Mouse (Mus musculus): ENCODE measurements at regions not wholly inside any gene's neighbourhood (a gene's known extent, or its start where the extent isn't known, plus 50 kb on each side); places are given as distances from the start of the nearest gene placed in this dataset.

DNA sequence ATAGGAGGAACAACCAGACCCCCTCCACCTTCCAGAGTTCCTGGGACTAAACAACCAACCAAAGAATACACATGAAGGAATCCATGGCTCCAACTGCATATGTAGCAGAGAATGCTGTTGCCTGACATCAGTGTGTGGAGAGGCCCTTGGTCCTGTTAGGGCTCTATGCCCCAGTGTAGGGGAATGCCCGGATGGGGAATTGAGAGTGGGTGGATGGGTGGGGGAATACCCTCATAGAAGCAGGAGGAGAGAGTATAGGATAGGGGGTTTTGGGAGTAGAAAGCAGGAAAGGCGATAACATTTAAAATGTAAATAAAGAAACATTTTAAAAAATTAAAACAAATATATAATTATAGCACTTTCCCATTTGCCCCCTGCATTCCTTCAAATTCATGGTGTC, 995.0 kb downstream of the Tbl1xr1 start:
- Histone ChIP-seq H3K9me3 (ENCODE audit: control insufficient read depth, low read length) (no peaks in the 10 kb centered on the region), H3K4me1 (ENCODE audit: control insufficient read depth, insufficient read depth, low read length) (no peaks in the 10 kb centered on the region), H3K27ac (ENCODE audit: low read depth, low read length) (no peak overlapping the region), H3K36me3 (ENCODE audit: control insufficient read depth, insufficient read depth, low read length) (no peaks in the 10 kb centered on the region), H3K9ac (ENCODE audit: low read length) (no peak overlapping the region), H3K4me2 (ENCODE audit: low read depth) (no peak overlapping the region), H3K27me3 (ENCODE audit: control insufficient read depth, insufficient read depth, low read length) (no peaks in the 10 kb centered on the region), H3K4me3 (ENCODE audit: low read depth, low read length) (no peak overlapping the region)
- 92% methylated on average over 2 of the region's 2 CpGs for WGBS
- ATAC-seq (ENCODE audit: insufficient read depth, low FRiP score, low TSS enrichment) = no peak
- no peak for DNase-seq (ENCODE audit: low spot score)

Measured in neural tube, embryonic 11.5 days (tissue).